Comparison of ENCODE assay signal across 10 mouse cellular contexts in genomic region chr7:122575056-122575455, GRCm38 (mm10).
"Had no signal": no experiment of that assay in that cellular context is flagged by ENCODE, and none has a peak within 500 bp of the region (broad histone marks: within the 10 kb centered on the region; RNA-seq: fewer than 3 reads in every experiment).

No protein-coding gene starts in this region.

- H3K9ac ChIP-seq: limb, embryonic 13.5 days; liver, embryonic 14.5 days; lung, embryonic 14.5 days; midbrain, embryonic 15.5 days; neural tube, embryonic 13.5 days had no signal

- ATAC-seq: midbrain, embryonic 15.5 days had no signal

- H3K4me3 ChIP-seq: limb, embryonic 13.5 days; midbrain, embryonic 15.5 days; neural tube, embryonic 13.5 days had no signal

- H3K4me2 ChIP-seq: limb, embryonic 13.5 days; lung, embryonic 14.5 days; midbrain, embryonic 11.5 days; midbrain, embryonic 15.5 days; neural tube, embryonic 13.5 days had no signal

- DNase-seq: kidney, adult 11 months; kidney, adult 9 months; layer of hippocampus, postnatal 36 days; thymus, postnatal 4 days had no signal

- H3K36me3 ChIP-seq: limb, embryonic 13.5 days; midbrain, embryonic 15.5 days; neural tube, embryonic 13.5 days had no signal

- H3K27me3 ChIP-seq: limb, embryonic 13.5 days; midbrain, embryonic 15.5 days; neural tube, embryonic 13.5 days had no signal

- H3K9me3 ChIP-seq: limb, embryonic 13.5 days; midbrain, embryonic 15.5 days; neural tube, embryonic 13.5 days had no signal

- H3K4me1 ChIP-seq: limb, embryonic 13.5 days; midbrain, embryonic 15.5 days; neural tube, embryonic 13.5 days had no signal

- H3K27ac ChIP-seq: limb, embryonic 13.5 days; liver, embryonic 14.5 days; midbrain, embryonic 15.5 days; neural tube, embryonic 13.5 days had no signal
